Mouse (Mus musculus) limb, embryonic 11.5 days (tissue): ENCODE data around the gene Mtf1. TPM values are rescaled to one million over a fixed set of nuclear protein-coding genes. Genes with fewer than 3 reads are reported as not detected.

Experiments
- ATAC-seq: fragments of 200-750 bp; cut with Nextera tagmentation; 2 replicates; pipeline ENCODE4 v1.8.0; 2017; ENCODE audit warnings: low read depth; ENCODE audit not compliant: insufficient number of reproducible peaks, low FRiP score, low TSS enrichment
- DNase-seq: peaks from one replicate; pipeline ENCODE4 v3.0.0-alpha.2; 2015; ENCODE audit warnings: low spot score
- H3K27ac ChIP-seq: fragments of 300-500 bp; sonication (generic); replicated peaks from 2 replicates; pipeline ENCODE4 v1.5.1; 2014; ENCODE audit warnings: low read depth, mild to moderate bottlenecking, low read length
- H3K27me3 ChIP-seq: fragments of 300-500 bp; sonication (generic); 2 replicates; pipeline ENCODE4 v1.6.1; 2014; ENCODE audit warnings: mild to moderate bottlenecking, low read length, mixed read lengths; ENCODE audit not compliant: control insufficient read depth, insufficient read depth
- H3K36me3 ChIP-seq: fragments of 300-500 bp; sonication (generic); 2 replicates; pipeline ENCODE4 v1.6.1; 2014; ENCODE audit warnings: mild to moderate bottlenecking, low read length, moderate library complexity, mixed read lengths; ENCODE audit not compliant: control insufficient read depth, insufficient read depth
- H3K4me1 ChIP-seq: fragments of 300-500 bp; sonication (generic); 2 replicates; pipeline ENCODE4 v1.6.1; 2014; ENCODE audit warnings: low read length, mixed read lengths; ENCODE audit not compliant: control insufficient read depth, insufficient read depth
- H3K4me2 ChIP-seq: fragments of 300-500 bp; sonication (generic); 2 replicates; pipeline ENCODE4 v1.6.1; 2014; ENCODE audit warnings: low read depth, mild to moderate bottlenecking, moderate library complexity; ENCODE audit not compliant: severe bottlenecking
- H3K4me3 ChIP-seq: fragments of 300-500 bp; sonication (generic); 2 replicates; pipeline ENCODE4 v1.5.1; 2014; ENCODE audit warnings: low read depth, low read length
- H3K9ac ChIP-seq: fragments of 300-500 bp; sonication (generic); 2 replicates; pipeline ENCODE4 v1.6.1; 2014; ENCODE audit warnings: mild to moderate bottlenecking, low read length
- H3K9me3 ChIP-seq: fragments of 300-500 bp; sonication (generic); 2 replicates; pipeline ENCODE4 v1.6.1; 2016; ENCODE audit warnings: low read length; ENCODE audit not compliant: control insufficient read depth
- WGBS: fragments of 180-500 bp; shearing (Covaris S2); extraction: QIAGEN DNeasy Blood & Tissue Kit; methylation state at CpG from one replicate; pipeline ENCODE4 v1.1.7; 2014; 5-methylcytosine and 5-hydroxymethylcytosine counted together
- polyA plus RNA-seq: library from polyadenylated mRNA; unstranded; fragments of >200 nt; fragmentation: Nextera tagmentation; extraction: Ambion mirVana; gene quantifications from 2 replicates; pipeline ENCODE4 v1.2.1, GENCODE M21; 2014

The Mtf1 gene
- polyA plus RNA-seq, 1 experiment from 2014 or later, result 14.1 TPM

GRCm38 (mm10) chr4:124829671-124830070, 27.8 kb downstream of the Mtf1 start:
- ATAC-seq (no peak), DNase-seq (no peak)
- peaks cover 4% of the 10 kb centered on the region; the same call in 1 of the 2 replicates for H3K36me3 ChIP-seq
- no peaks in the 10 kb centered on the region for H3K4me1 ChIP-seq
- H3K9ac ChIP-seq, result no peak overlapping the region
- no peak overlapping the region for H3K27ac ChIP-seq
- H3K4me3 ChIP-seq, result no peak overlapping the region
- H3K27me3 ChIP-seq, result no peaks in the 10 kb centered on the region
- WGBS, result 83% methylated on average over 5 of the region's 5 CpGs
- H3K9me3 ChIP-seq, result no peaks in the 10 kb centered on the region
- H3K4me2 ChIP-seq, result no peak overlapping the region

GRCm38 (mm10) chr4:124832796-124833195, 30.9 kb downstream of the Mtf1 start:
- 95% methylated on average over 10 of the region's 10 CpGs for WGBS
- no peaks in the 10 kb centered on the region; the same call in none of the 2 replicates for H3K36me3 ChIP-seq
- H3K27ac ChIP-seq, result no peak overlapping the region
- DNase-seq, result no peak
- H3K4me3 ChIP-seq, result no peak overlapping the region
- no peaks in the 10 kb centered on the region for H3K9me3 ChIP-seq
- no peaks in the 10 kb centered on the region for H3K27me3 ChIP-seq
- no peaks in the 10 kb centered on the region for H3K4me1 ChIP-seq
- H3K4me2 ChIP-seq, result no peak overlapping the region
- no peak overlapping the region for H3K9ac ChIP-seq
- ATAC-seq, result no peak

- Histone ChIP-seq H3K27me3 (no peaks in the 10 kb centered on the region), H3K27ac (no peak overlapping the region), H3K4me2 (no peak overlapping the region), H3K4me3 (no peak overlapping the region), H3K36me3 (peaks cover 22% of the 10 kb centered on the region), H3K9ac (no peak overlapping the region), H3K9me3 (no peaks in the 10 kb centered on the region), H3K4me1 (no peaks in the 10 kb centered on the region)
- DNase-seq (no peak), ATAC-seq (no peak)
- WGBS, result 86% methylated on average over 14 of the region's 14 CpGs
These were observed 36.3 kb downstream of the Mtf1 start for GRCm38 (mm10) chr4:124838035-124838700.

DNA sequence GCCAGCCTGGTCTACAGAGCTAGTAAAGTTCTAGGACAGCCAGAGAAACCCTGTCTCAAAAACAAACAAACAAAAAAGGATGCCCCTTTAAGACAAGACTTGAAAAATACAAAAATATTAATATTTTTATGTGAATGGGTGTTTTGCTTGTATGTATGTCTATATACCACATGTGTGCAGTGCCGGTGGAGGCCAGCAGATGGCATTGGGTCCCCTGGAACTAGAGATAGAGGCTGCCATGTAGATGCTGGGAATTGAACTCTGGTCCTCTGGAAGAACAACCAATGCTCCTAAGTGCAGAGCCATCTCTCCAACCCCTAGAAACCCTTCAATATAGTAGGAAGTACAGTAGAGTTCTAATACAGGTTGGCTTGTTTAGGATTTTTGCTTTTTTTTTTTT, 39.1 kb downstream of the Mtf1 start:
- Histone ChIP-seq H3K4me2 (no peak overlapping the region), H3K4me3 (no peak overlapping the region), H3K27ac (no peak overlapping the region), H3K4me1 (no peaks in the 10 kb centered on the region), H3K9ac (no peak overlapping the region), H3K36me3 (peaks cover 22% of the 10 kb centered on the region), H3K27me3 (no peaks in the 10 kb centered on the region), H3K9me3 (no peaks in the 10 kb centered on the region)
- DNase-seq (no peak), ATAC-seq (no peak)
- 94% methylated on average over 1 of the region's 1 CpGs for WGBS

GRCm38 (mm10) chr4:124843493-124843892, 41.6 kb downstream of the Mtf1 start:
- H3K9me3 ChIP-seq, result no peaks in the 10 kb centered on the region
- WGBS, result 59% methylated on average over 11 of the region's 11 CpGs
- peak; percentile 58 for DNase-seq
- no peak overlapping the region for H3K4me3 ChIP-seq
- 0 out of 2 replicates have a peak, but pooled peaks cover 4% of the 10 kb centered on the region for H3K4me1 ChIP-seq
- H3K27me3 ChIP-seq, result no peaks in the 10 kb centered on the region
- H3K36me3 ChIP-seq, result peaks cover 17% of the 10 kb centered on the region; the same call in 1 of the 2 replicates
- H3K9ac ChIP-seq, result no peak overlapping the region
- no peak overlapping the region for H3K27ac ChIP-seq
- H3K4me2 ChIP-seq, result no peak overlapping the region
- no peak for ATAC-seq

GRCm38 (mm10) chr4:124847573-124847972, 45.7 kb downstream of the Mtf1 start:
- Histone ChIP-seq H3K9ac (no peak overlapping the region), H3K27ac (no peak overlapping the region), H3K36me3 (peaks cover 6% of the 10 kb centered on the region; the same call in 1 of the 2 replicates), H3K4me1 (peaks cover 17% of the 10 kb centered on the region), H3K27me3 (no peaks in the 10 kb centered on the region; the same call in 1 of the 2 replicates), H3K9me3 (no peaks in the 10 kb centered on the region), H3K4me2 (no peak overlapping the region), H3K4me3 (no peak overlapping the region)
- ATAC-seq (no peak), DNase-seq (peak; percentile 85)
- 8% methylated on average over 8 of the region's 8 CpGs for WGBS

DNA sequence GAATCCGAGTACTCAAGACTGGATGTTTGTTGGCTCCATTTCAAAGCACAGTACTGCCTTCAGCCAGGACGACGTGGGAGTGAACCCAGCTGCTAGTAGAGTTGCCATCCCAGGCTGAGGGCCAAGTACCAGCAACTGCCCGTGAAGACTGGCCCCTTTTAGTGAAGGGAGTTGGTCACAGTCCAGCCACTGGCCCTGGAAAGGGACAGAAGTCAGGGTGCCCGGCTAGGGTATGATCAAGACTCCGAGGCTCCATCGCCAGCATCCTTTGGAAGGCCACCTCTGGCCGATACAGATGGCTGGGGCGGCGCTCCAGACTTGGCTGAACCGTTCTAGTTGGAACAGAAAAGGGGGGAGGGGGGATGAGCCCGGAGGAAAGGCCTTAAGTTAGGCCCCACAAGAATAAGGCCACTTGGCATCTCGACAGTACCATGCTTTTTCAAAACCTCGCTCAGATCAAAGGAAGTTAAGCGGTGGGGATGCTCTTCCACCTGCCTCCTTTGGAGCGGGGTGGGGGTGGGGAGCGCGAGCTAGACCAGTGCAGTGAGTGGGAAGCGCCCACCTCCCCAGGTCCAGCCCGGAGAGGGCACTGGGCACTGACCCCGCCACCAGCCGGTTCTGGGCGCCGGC, 47.8 kb downstream of the Mtf1 start:
- Histone ChIP-seq H3K27ac (peak overlapping the region; percentile 70), H3K4me3 (peak overlapping the region; percentile 98), H3K9me3 (no peaks in the 10 kb centered on the region), H3K4me1 (peaks cover 17% of the 10 kb centered on the region), H3K27me3 (no peaks in the 10 kb centered on the region; the same call in 1 of the 2 replicates), H3K9ac (peak overlapping the region; percentile 86), H3K4me2 (peak overlapping the region; percentile 64), H3K36me3 (no peaks in the 10 kb centered on the region)
- 5% methylated on average over 23 of the region's 24 CpGs for WGBS
- DNase-seq (peak; percentile 44), ATAC-seq (peak; percentile 61)

DNA sequence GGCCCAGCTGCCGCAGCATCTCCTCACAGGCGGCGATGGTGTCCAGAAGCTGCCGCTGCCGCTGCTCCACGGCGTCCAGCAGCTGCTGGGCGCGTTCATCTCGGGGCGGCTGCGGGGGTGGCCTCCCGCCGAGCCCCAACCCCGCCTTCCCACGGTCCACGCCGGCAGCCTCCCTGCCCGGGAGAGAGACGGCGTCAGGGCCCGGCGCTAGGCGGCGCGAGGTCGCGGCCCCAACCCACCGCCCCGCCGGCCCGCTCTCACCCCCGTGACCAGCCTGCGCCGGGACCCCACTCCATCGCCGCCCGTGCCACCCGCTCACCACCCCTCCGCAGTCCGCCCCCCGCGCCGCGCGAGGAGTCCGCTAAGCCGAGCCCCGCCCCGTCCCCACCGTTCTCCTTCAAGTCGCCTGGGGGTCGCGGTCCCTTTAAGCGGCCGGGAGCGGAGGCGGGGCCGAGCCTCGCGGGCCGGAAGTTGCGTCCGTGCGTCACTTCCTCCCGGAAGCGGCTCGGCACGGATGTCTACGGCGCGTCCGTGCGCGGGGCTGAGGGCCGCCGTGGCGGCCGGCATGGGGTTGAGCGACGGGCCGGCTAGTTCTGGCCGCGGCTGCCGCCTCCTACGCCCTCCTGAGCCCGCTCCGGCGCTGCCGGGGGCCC, 48.5 kb downstream of the Mtf1 start, which contains the start of gene Yrdc:
Gene Yrdc (plus strand): TSS at position 419 of the 653 bp plus-strand sequence.
- Histone ChIP-seq H3K27ac (peak within 1 kb of the TSS; percentile 74), H3K4me2 (peak within 1 kb of the TSS; percentile 91), H3K4me3 (peak within 1 kb of the TSS; percentile 98), H3K36me3 (no peaks in the 10 kb centered on the region), H3K9ac (peak within 1 kb of the TSS; percentile 86), H3K27me3 (no peaks in the 10 kb centered on the region; the same call in 1 of the 2 replicates), H3K4me1 (peaks cover 17% of the 10 kb centered on the region), H3K9me3 (no peaks in the 10 kb centered on the region)
- ATAC-seq (peak; percentile 90), DNase-seq (peak; percentile 96)
- WGBS, result under 1% methylated on average over 70 of the region's 90 CpGs
